Mouse (Mus musculus) kidney, embryonic 16.5 days (tissue): ENCODE data around the gene Gm10717. TPM values are rescaled to one million over a fixed set of nuclear protein-coding genes. Genes with fewer than 3 reads are reported as not detected.
"Not testable (repeated sequence)": the region's sequence is repeated elsewhere in the genome, so short reads cannot be mapped to it uniquely, and the experiment has no call there.

Experiments
- ATAC-seq: fragments of 200-750 bp; cut with Nextera tagmentation; 2 replicates; pipeline ENCODE4 v1.8.0; 2017; ENCODE audit warnings: moderate TSS enrichment; ENCODE audit not compliant: low FRiP score, low TSS enrichment
- H3K27ac ChIP-seq: fragments of 300-500 bp; sonication (generic); 2 replicates; pipeline ENCODE4 v1.5.1; 2014; ENCODE audit warnings: low read length
- H3K27me3 ChIP-seq: fragments of 300-500 bp; sonication (generic); 2 replicates; pipeline ENCODE4 v1.6.1; 2014; ENCODE audit warnings: low read length, control low read depth, mixed read lengths; ENCODE audit not compliant: insufficient read depth
- H3K36me3 ChIP-seq: fragments of 300-500 bp; sonication (generic); 2 replicates; pipeline ENCODE4 v1.6.1; 2014; ENCODE audit warnings: low read length, control low read depth, mixed read lengths; ENCODE audit not compliant: insufficient read depth
- H3K4me1 ChIP-seq: fragments of 300-500 bp; sonication (generic); 2 replicates; pipeline ENCODE4 v1.6.1; 2014; ENCODE audit warnings: low read length, control low read depth, mixed read lengths; ENCODE audit not compliant: insufficient read depth
- H3K4me2 ChIP-seq: fragments of 300-500 bp; sonication (generic); replicated peaks from 2 replicates; pipeline ENCODE4 v1.6.1; 2014; ENCODE audit warnings: low read depth, low read length
- H3K4me3 ChIP-seq: fragments of 300-500 bp; sonication (generic); 2 replicates; pipeline ENCODE4 v1.5.1; 2014; ENCODE audit warnings: mild to moderate bottlenecking, low read length
- H3K9ac ChIP-seq: fragments of 300-500 bp; sonication (generic); replicated peaks from 2 replicates; pipeline ENCODE4 v1.6.1; 2014; ENCODE audit warnings: low read length
- H3K9me3 ChIP-seq: fragments of 300-500 bp; sonication (generic); 2 replicates; pipeline ENCODE4 v1.6.1; 2016; ENCODE audit warnings: low read length, control low read depth
- WGBS: fragments of 180-500 bp; shearing (Covaris S2); extraction: QIAGEN DNeasy Blood & Tissue Kit; methylation state at CpG from one replicate; pipeline ENCODE4 v1.1.7; 2014; 5-methylcytosine and 5-hydroxymethylcytosine counted together
- polyA plus RNA-seq: library from polyadenylated mRNA; unstranded; fragments of >200 nt; fragmentation: Nextera tagmentation; extraction: Ambion mirVana; gene quantifications from 2 replicates; pipeline ENCODE4 v1.2.1, GENCODE M21; 2015

Gene Gm10717
- polyA plus RNA-seq, 1 experiment from 2014 or later, result not detected

DNA sequence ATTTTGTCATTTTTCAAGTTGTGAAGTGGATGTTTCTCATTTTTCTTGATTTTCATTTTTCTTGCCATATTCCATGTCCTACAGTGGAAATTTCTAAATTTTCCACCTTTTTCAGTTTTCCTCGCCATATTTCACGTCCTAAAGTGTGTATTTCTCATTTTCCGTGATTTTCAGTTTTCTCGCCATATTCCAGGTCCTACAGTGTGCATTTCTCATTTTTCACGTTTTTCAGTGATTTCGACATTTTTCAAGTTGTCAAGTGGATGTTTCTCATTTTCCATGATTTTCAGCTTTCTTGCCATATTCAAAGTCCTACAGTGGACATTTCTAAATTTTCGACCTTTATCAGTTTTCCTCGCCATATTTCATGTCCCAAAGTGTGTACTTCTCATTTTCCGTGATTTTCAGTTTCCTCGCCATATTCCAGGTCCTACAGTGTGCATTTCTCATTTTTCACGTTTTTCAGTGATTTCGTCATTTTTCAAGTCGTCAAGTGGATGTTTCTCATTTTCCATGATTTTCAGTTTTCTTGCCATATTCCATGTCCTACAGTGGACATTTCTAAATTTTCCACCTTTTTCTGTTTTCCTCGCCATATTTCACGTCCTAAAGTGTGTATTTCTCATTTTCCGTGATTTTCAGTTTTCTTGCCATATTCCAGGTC is 1.1 kb upstream of the Gm10717 start:
- not testable (repeated sequence) for H3K4me1 ChIP-seq, H3K9ac ChIP-seq, H3K9me3 ChIP-seq, H3K27me3 ChIP-seq, H3K4me2 ChIP-seq, H3K27ac ChIP-seq, ATAC-seq, H3K4me3 ChIP-seq, H3K36me3 ChIP-seq
- 66% methylated on average over 14 of the region's 16 CpGs for WGBS

DNA sequence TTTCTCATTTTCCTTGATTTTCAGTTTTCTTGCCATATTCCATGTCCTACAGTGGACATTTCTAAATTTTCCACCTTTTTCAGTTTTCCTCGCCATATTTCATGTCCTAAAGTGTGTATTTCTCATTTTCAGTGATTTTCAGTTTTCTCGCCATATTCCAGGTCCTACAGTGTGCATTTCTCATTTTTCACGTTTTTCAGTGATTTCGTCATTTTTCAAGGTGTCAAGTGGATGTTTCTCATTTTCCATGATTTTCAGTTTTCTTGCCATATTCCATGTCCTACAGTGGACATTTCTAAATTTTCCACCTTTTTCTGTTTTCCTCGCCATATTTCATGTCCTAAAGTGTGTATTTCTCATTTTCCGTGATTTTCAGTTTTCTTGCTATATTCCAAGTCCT is 436 bp downstream of the Gm10717 start:
- H3K4me2 ChIP-seq, H3K9ac ChIP-seq, H3K4me3 ChIP-seq, H3K27me3 ChIP-seq, H3K27ac ChIP-seq, H3K9me3 ChIP-seq, ATAC-seq, H3K4me1 ChIP-seq, H3K36me3 ChIP-seq: not testable (repeated sequence)
- WGBS, result 66% methylated on average over 4 of the region's 6 CpGs

DNA sequence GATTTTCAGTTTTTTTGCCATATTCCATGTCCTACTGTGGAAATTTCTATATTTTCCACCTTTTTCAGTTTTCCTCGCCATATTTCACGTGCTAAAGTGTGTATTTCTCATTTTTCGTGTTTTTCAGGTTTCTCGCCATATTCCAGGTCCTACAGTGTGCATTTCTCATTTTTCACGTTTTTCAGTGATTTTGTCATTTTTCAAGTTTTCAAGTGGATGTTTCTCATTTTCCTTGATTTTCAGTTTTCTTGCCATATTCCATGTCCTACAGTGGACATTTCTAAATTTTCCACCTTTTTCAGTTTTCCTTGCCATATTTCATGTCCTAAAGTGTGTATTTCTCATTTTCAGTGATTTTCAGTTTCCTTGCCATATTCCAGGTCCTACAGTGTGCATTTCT is 919 bp downstream of the Gm10717 start:
- H3K4me3 ChIP-seq, H3K4me1 ChIP-seq, H3K27ac ChIP-seq, ATAC-seq, H3K36me3 ChIP-seq, H3K9ac ChIP-seq, H3K27me3 ChIP-seq, H3K4me2 ChIP-seq, H3K9me3 ChIP-seq: not testable (repeated sequence)
- 73% methylated on average over 5 of the region's 5 CpGs for WGBS

DNA sequence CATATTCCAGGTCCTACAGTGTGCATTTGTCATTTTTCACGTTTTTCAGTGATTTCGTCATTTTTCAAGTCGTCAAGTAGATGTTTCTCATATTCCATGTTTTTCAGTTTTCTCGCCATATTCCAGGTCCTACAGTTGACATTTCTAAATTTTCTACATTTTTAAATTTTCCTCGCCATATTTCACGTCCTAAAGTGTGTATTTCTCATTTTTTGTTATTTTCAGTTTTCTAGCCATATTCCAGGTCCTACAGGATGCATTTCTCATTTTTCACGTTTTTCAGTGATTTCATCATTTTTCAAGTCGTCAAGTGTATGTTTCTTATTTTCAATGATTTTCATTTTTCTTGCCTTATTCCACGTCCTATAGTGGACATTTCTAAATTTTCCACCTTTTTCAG is 1.5 kb downstream of the Gm10717 start:
- not testable (repeated sequence) for ATAC-seq, H3K4me3 ChIP-seq, H3K36me3 ChIP-seq, H3K27me3 ChIP-seq, H3K27ac ChIP-seq, H3K9ac ChIP-seq, H3K4me2 ChIP-seq, H3K9me3 ChIP-seq, H3K4me1 ChIP-seq
- WGBS, result 67% methylated on average over 9 of the region's 9 CpGs

DNA sequence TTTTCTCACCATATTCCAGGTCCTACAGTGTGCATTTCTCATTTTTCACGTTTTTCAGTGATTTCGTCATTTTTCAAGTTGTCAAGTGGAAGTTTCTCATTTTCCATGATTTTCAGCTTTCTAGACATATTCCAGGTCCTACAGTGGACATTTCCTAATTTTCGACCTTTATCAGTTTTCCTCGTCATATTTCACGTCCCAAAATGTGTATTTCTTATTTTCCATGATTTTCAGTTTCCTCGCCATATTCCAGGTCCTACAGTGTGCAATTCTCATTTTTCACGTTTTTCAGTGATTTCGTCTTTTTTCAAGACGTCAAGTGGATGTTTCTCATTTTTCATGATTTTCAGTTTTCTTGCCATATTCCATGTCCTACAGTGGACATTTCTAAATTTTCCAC is 2.0 kb downstream of the Gm10717 start:
- H3K9ac ChIP-seq, result not testable (repeated sequence)

DNA sequence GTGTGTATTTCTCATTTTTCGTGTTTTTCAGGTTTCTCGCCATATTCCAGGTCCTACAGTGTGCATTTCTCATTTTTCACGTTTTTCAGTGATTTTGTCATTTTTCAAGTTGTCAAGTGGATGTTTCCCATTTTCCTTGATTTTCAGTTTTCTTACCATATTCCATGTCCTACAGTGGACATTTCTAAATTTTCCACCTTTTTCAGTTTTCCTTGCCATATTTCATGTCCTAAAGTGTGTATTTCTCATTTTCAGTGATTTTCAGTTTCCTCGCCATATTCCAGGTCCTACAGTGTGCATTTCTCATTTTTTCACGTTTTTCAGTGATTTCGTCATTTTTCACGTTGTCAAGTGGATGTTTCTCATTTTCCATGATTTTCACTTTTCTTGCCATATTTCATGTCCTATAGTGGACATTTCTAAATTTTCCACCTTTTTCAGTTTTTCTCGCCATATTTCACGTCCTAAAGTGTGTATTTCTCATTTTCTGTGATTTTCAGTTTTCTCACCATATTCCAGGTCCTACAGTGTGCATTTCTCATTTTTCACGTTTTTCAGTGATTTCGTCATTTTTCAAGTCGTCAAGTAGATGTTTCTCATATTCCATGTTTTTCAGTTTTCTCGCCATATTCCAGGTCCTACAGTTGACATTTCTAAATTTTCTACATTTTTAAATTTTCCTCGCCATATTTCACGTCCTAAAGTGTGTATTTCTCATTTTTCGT is 4.2 kb downstream of the Gm10717 start:
- 69% methylated on average over 12 of the region's 16 CpGs for WGBS
- H3K27ac ChIP-seq, H3K4me1 ChIP-seq, H3K9me3 ChIP-seq, H3K27me3 ChIP-seq, H3K4me2 ChIP-seq, ATAC-seq, H3K36me3 ChIP-seq, H3K4me3 ChIP-seq, H3K9ac ChIP-seq: not testable (repeated sequence)

More for the DNA sequence above, 2.0 kb downstream of the Gm10717 start:
- not testable (repeated sequence) for H3K27ac ChIP-seq, ATAC-seq, H3K4me2 ChIP-seq, H3K27me3 ChIP-seq, H3K9me3 ChIP-seq, H3K4me1 ChIP-seq, H3K4me3 ChIP-seq, H3K36me3 ChIP-seq
- WGBS, result 74% methylated on average over 9 of the region's 9 CpGs

DNA sequence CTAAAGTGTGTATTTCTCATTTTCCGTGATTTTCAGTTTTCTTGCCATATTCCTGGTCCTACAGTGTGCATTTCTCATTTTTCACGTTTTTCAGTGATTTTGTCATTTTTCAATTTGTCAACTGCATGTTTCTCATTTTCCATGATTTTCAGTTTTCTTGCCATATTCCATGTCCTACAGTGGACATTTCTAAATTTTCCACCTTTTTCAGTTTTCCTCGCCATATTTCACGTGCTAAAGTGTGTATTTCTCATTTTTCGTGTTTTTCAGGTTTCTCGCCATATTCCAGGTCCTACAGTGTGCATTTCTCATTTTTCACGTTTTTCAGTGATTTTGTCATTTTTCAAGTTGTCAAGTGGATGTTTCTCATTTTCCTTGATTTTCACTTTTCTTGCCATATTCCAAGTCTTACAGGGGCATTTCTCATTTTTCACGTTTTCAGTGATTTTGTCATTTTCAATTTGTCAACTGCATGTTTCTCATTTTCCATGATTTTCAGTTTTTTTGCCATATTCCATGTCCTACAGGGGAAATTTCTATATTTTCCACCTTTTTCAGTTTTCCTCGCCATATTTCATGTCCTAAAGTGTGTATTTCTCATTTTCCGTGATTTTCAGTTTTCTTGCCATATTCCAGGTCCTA is 5.6 kb downstream of the Gm10717 start:
- not testable (repeated sequence) for H3K9ac ChIP-seq, H3K9me3 ChIP-seq, H3K4me2 ChIP-seq, H3K36me3 ChIP-seq, H3K27me3 ChIP-seq, H3K4me1 ChIP-seq, H3K4me3 ChIP-seq, H3K27ac ChIP-seq
- 57% methylated on average over 2 of the region's 10 CpGs for WGBS
- 0 out of 2 replicates have a peak, but pooled peaks have one; percentile 35 for ATAC-seq

DNA sequence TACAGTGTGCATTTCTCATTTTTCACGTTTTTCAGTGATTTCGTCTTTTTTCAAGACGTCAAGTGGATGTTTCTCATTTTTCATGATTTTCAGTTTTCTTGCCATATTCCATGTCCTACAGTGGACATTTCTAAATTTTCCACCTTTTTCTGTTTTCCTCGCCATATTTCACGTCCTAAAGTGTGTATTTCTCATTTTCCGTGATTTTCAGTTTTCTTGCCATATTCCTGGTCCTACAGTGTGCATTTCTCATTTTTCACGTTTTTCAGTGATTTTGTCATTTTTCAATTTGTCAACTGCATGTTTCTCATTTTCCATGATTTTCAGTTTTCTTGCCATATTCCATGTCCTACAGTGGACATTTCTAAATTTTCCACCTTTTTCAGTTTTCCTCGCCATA is 9.1 kb downstream of the Gm10717 start, which contains the start of gene Gm17535:
Gene Gm17535 (plus strand): TSS at position 301 of the 400 bp plus-strand sequence.
- H3K9ac ChIP-seq, H3K36me3 ChIP-seq, H3K9me3 ChIP-seq, H3K27ac ChIP-seq, H3K4me1 ChIP-seq, H3K4me2 ChIP-seq, ATAC-seq, H3K27me3 ChIP-seq, H3K4me3 ChIP-seq: not testable (repeated sequence)
- no CpG with 5 or more reads among the region's 8 CpGs for WGBS

DNA sequence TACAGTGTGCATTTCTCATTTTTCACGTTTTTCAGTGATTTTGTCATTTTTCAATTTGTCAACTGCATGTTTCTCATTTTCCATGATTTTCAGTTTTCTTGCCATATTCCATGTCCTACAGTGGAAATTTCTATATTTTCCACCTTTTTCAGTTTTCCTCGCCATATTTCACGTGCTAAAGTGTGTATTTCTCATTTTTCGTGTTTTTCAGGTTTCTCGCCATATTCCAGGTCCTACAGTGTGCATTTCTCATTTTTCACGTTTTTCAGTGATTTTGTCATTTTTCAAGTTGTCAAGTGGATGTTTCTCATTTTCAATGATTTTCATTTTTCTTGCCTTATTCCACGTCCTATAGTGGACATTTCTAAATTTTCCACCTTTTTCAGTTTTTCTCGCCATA is 11.4 kb downstream of the Gm10717 start, which contains the start of gene Gm10715:
Gene Gm10715 (plus strand): TSS at position 301 of the 400 bp plus-strand sequence.
- H3K27ac ChIP-seq, H3K9ac ChIP-seq, H3K4me3 ChIP-seq, H3K36me3 ChIP-seq, H3K9me3 ChIP-seq, H3K4me1 ChIP-seq, H3K27me3 ChIP-seq, ATAC-seq, H3K4me2 ChIP-seq: not testable (repeated sequence)
- WGBS, result 74% methylated on average over 6 of the region's 8 CpGs

DNA sequence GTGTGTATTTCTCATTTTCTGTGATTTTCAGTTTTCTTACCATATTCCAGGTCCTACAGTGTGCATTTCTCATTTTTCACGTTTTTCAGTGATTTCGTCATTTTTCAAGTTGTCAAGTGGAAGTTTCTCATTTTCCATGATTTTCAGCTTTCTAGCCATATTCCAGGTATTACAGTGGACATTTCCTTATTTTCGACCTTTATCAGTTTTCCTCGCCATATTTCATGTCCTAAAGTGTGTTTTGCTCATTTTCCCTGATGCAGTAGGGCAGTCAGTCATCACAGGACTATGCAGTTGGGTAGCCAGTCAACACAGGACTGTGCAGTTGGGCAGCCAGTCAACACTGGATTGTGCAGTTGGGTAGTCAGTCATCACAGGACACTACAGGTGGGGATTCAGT is 12.9 kb downstream of the Gm10717 start:
- ATAC-seq, H3K36me3 ChIP-seq, H3K4me2 ChIP-seq, H3K4me3 ChIP-seq, H3K9ac ChIP-seq, H3K9me3 ChIP-seq, H3K27ac ChIP-seq, H3K4me1 ChIP-seq, H3K27me3 ChIP-seq: not testable (repeated sequence)
- 67% methylated on average over 4 of the region's 4 CpGs for WGBS
